Comparison of ENCODE assay signal across 18 mouse cellular contexts in the genomic region with DNA sequence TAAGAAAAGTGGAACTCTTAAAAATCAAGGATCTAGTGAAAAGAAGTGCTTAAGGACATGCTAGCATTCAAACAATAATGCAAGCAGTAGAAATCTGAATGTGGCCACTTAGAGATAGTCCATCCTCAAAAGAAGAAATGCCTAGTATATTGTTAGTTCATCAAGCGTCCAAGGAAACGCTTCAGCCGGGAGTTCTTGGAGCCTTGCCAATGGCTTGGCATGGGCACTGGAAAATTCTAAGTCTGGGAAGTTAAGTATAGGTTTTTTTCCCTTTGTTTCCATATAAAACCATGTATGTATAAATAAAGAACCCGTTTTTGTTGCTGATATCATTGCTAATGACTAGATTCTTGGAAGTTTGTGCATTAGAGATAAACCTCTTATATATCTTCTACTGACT. TPM values are rescaled to one million over a fixed set of nuclear protein-coding genes. Genes with fewer than 3 reads are reported as not detected.
DNase-seq lines count a peak whose midpoint lies in the region; ATAC-seq and TF ChIP-seq lines count a peak whose summit lies in the region.
"Had no signal": no experiment of that assay in that cellular context is flagged by ENCODE, and none has a peak within 500 bp of the region (broad histone marks: within the 10 kb centered on the region; RNA-seq: fewer than 3 reads in every experiment).

No protein-coding gene starts in this region.

- H3K9ac ChIP-seq in hindbrain, postnatal 0 days (replicated peaks; ENCODE audit: low read length): no peak overlapping the region
- H3K9ac ChIP-seq: limb, embryonic 15.5 days; liver, postnatal 0 days; neural tube, embryonic 15.5 days had no signal

- no peaks in the 10 kb centered on the region for H3K27me3 ChIP-seq in hindbrain, postnatal 0 days (ENCODE audit: insufficient read depth, low read length)
- no peaks in the 10 kb centered on the region for H3K27me3 ChIP-seq in hindbrain, embryonic 10.5 days (ENCODE audit: insufficient read depth, poor library complexity, severe bottlenecking)
- H3K27me3 ChIP-seq: limb, embryonic 15.5 days; neural tube, embryonic 15.5 days had no signal

- H3K4me1 ChIP-seq in hindbrain, postnatal 0 days (ENCODE audit: insufficient read depth, low read length): no peaks in the 10 kb centered on the region
- no peaks in the 10 kb centered on the region for H3K4me1 ChIP-seq in hindbrain, embryonic 10.5 days (replicated peaks)
- H3K4me1 ChIP-seq: limb, embryonic 15.5 days; neural tube, embryonic 15.5 days had no signal

- no peak for ATAC-seq in hindbrain, postnatal 0 days
- ATAC-seq: liver, postnatal 0 days had no signal

- intact Hi-C loops in gastrocnemius, adult 2 months (cut with DNase I): no loop called here

- no peak for TF ChIP-seq CTCF in hindbrain, postnatal 0 days (IDR thresholded peaks at IDR 0.05; ENCODE audit: low read depth)
- TF ChIP-seq CTCF in gastrocnemius, adult 2 months (IDR thresholded peaks at IDR 0.05): no peak

- WGBS in hindbrain, postnatal 0 days: 25% methylated on average over 4 of the region's 4 CpGs
- 83% methylated on average over 4 of the region's 4 CpGs for WGBS in hindbrain, embryonic 10.5 days

- H3K9me3 ChIP-seq in hindbrain, postnatal 0 days (ENCODE audit: low read length): no peaks in the 10 kb centered on the region
- H3K9me3 ChIP-seq in hindbrain, embryonic 10.5 days: 0 out of 2 replicates have a peak, but pooled peaks cover 3% of the 10 kb centered on the region
- H3K9me3 ChIP-seq: limb, embryonic 15.5 days; neural tube, embryonic 15.5 days had no signal

- DNase-seq in cerebellum, postnatal 10 days: peak; percentile 63
- no peak for DNase-seq in cerebellum, adult 8-10 months
- DNase-seq in hindbrain, postnatal 0 days (ENCODE audit: low spot score): peak; percentile 38
- no peak for DNase-seq in hindbrain, embryonic 10.5 days (ENCODE audit: low spot score)
- DNase-seq in right cerebral cortex, postnatal 4 days: peak; percentile 19
- DNase-seq in right cerebral cortex, adult 2 months (ENCODE audit: low spot score in 2 of 2): no peak
- no peak for DNase-seq in gastrocnemius, adult 2 months
- DNase-seq: cerebellum, postnatal 36 days; kidney, adult 8-10 months; liver, postnatal 0 days; retina, postnatal 1 day; spleen, adult 18-20 months; thymus, postnatal 25 days had no signal

- no peak overlapping the region for H3K4me3 ChIP-seq in hindbrain, postnatal 0 days (ENCODE audit: low read length)
- no peak overlapping the region for H3K4me3 ChIP-seq in hindbrain, embryonic 10.5 days
- H3K4me3 ChIP-seq in gastrocnemius, adult 2 months: no peak overlapping the region
- H3K4me3 ChIP-seq: layer of hippocampus, adult 2 months; left cerebral cortex, adult 2 months; limb, embryonic 15.5 days; neural tube, embryonic 15.5 days had no signal

- H3K36me3 ChIP-seq in hindbrain, postnatal 0 days (ENCODE audit: insufficient read depth, low read length): no peaks in the 10 kb centered on the region
- no peaks in the 10 kb centered on the region for H3K36me3 ChIP-seq in hindbrain, embryonic 10.5 days
- H3K36me3 ChIP-seq: limb, embryonic 15.5 days; neural tube, embryonic 15.5 days had no signal

- H3K27ac ChIP-seq in hindbrain, postnatal 0 days: no peak overlapping the region
- no peak overlapping the region for H3K27ac ChIP-seq in hindbrain, embryonic 10.5 days
- H3K27ac ChIP-seq in gastrocnemius, adult 2 months: no peak overlapping the region
- H3K27ac ChIP-seq: layer of hippocampus, adult 2 months; left cerebral cortex, adult 2 months; limb, embryonic 15.5 days; neural tube, embryonic 15.5 days had no signal

- H3K4me2 ChIP-seq in hindbrain, postnatal 0 days (ENCODE audit: low read depth, low read length): no peak overlapping the region
- H3K4me2 ChIP-seq: limb, embryonic 15.5 days; neural tube, embryonic 15.5 days had no signal

RNA-seq across cellular contexts. Expression of a gene that starts 21.7 kb away (rescaled TPM):
- total RNA-seq in hindbrain, postnatal 0 days (2014; rRNA removed): 0.58 and 1.1 TPM in 2 replicates
- 0.63 and 0.74 TPM in 2 replicates for polyA plus RNA-seq in hindbrain, postnatal 0 days (2015; fragmentation: Nextera tagmentation; extraction: Ambion mirVana)
- polyA plus RNA-seq in hindbrain, embryonic 10.5 days (2016; fragmentation: Nextera tagmentation; extraction: Ambion mirVana): 2.7 and 3.4 TPM in 2 replicates
- 1 to 10 TPM in 1 of 2 experiments, under 1 TPM in 1; 0.28 to 1.1 TPM for total RNA-seq in gastrocnemius, adult 2 months (2021)
- total RNA-seq: granulocyte monocyte progenitor cell, adult 5-6 weeks had no signal

RNA-seq across cellular contexts. Expression of a gene that starts 43.1 kb away (rescaled TPM):
- 0.50 and 2.0 TPM in 2 replicates for total RNA-seq in hindbrain, postnatal 0 days (2014; rRNA removed)
- polyA plus RNA-seq in hindbrain, postnatal 0 days (2015; fragmentation: Nextera tagmentation; extraction: Ambion mirVana): 2.6 and 3.9 TPM in 2 replicates
- 5.0 and 7.3 TPM in 2 replicates for polyA plus RNA-seq in hindbrain, embryonic 10.5 days (2016; fragmentation: Nextera tagmentation; extraction: Ambion mirVana)
- 1 to 10 TPM; 4.7 to 5.6 TPM for total RNA-seq in gastrocnemius, adult 2 months (2021)

Comparison
In these comparisons a context has a peak if more than half of its experiments do, and no peak if none do; other contexts are left out.
1. DNase-seq: peak in cerebellum, postnatal 10 days (2 of 2), hindbrain, postnatal 0 days (single experiment) and right cerebral cortex, postnatal 4 days (single experiment); none in cerebellum, adult 8-10 months (single experiment), hindbrain, embryonic 10.5 days (single experiment), right cerebral cortex, adult 2 months (0 of 2) and gastrocnemius, adult 2 months (single experiment).